10 mouse cellular contexts compared by ENCODE assay signal in the genomic region with DNA sequence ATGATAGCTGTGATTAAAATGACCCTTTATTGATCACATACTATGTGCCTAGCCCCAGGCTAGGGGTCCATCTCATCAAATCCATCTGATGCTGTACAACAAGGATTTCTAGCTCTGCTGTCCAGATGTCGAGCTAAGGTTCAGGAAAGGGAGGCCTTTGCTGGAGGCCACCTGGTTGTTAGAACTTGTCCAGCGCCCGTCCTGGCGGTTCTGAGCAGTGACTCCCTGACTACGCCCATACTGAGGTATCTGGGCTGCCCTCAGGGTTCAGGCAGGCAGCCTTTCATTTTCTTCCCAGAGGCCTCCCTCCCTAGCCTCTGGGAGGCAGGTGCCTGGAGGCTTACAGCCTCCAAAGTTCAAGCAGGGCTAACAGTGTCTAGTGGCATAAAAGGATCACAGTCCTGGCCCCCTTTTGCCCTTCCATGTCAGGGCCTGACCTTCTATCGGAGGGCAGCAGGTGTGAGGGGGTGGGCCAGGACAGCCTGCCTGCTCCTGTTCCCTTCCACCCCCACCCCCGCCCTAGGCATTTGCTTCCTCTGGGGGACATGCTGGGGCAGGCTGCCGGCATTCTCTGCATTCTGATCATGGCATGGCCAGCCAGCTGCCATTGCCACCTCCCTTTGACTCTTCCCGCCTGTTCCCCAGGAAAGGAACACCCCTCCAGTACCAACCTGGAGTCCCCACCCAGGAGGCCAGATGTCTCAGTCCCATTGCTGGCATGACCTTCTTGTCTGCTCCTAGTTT. TPM values are rescaled to one million over a fixed set of nuclear protein-coding genes. Genes with fewer than 3 reads are reported as not detected.
DNase-seq lines count a peak whose midpoint lies in the region; ATAC-seq lines count a peak whose summit lies in the region.
"Had no signal": no experiment of that assay in that cellular context is flagged by ENCODE, and none has a peak within 500 bp of the region (broad histone marks: within the 10 kb centered on the region; RNA-seq: fewer than 3 reads in every experiment).

No protein-coding gene starts in this region.

- no peak overlapping the region for H3K27ac ChIP-seq in forebrain, embryonic 13.5 days
- H3K27ac ChIP-seq in limb, embryonic 12.5 days: peak overlapping the region; percentile 56; the same call in 1 of the 2 replicates
- H3K27ac ChIP-seq in stomach, embryonic 15.5 days: peak overlapping the region; percentile 100

- H3K27me3 ChIP-seq in megakaryocyte, embryonic 14.5 days (replicated peaks): no peaks in the 10 kb centered on the region
- no peaks in the 10 kb centered on the region for H3K27me3 ChIP-seq in forebrain, embryonic 13.5 days
- no peaks in the 10 kb centered on the region for H3K27me3 ChIP-seq in limb, embryonic 12.5 days
- H3K27me3 ChIP-seq in stomach, embryonic 15.5 days (replicated peaks): no peaks in the 10 kb centered on the region

- ATAC-seq in megakaryocyte, adult 5-6 weeks (ENCODE audit: poor library complexity, severe bottlenecking): no peak
- no peak for ATAC-seq in forebrain, embryonic 13.5 days
- no peak for ATAC-seq in limb, embryonic 12.5 days (ENCODE audit: insufficient number of reproducible peaks, insufficient read depth, low FRiP score, low TSS enrichment, low read depth)
- no peak for ATAC-seq in stomach, embryonic 15.5 days (ENCODE audit: insufficient read depth, low FRiP score, low read depth)

- H3K4me3 ChIP-seq in megakaryocyte, embryonic 14.5 days (replicated peaks): peak overlapping the region; percentile 59
- no peak overlapping the region for H3K4me3 ChIP-seq in forebrain, embryonic 13.5 days
- H3K4me3 ChIP-seq in limb, embryonic 12.5 days (replicated peaks): peak overlapping the region; percentile 4; the same call in 1 of the 2 replicates
- no peak overlapping the region for H3K4me3 ChIP-seq in stomach, embryonic 15.5 days (replicated peaks)

- H3K36me3 ChIP-seq in megakaryocyte, embryonic 14.5 days (replicated peaks; ENCODE audit: low read length): peaks cover 62% of the 10 kb centered on the region
- peaks cover 40% of the 10 kb centered on the region for H3K36me3 ChIP-seq in forebrain, embryonic 13.5 days (ENCODE audit: poor library complexity, severe bottlenecking)
- peaks cover 38% of the 10 kb centered on the region for H3K36me3 ChIP-seq in limb, embryonic 12.5 days
- H3K36me3 ChIP-seq in stomach, embryonic 15.5 days: peaks cover 19% of the 10 kb centered on the region

- H3K9me3 ChIP-seq in megakaryocyte, embryonic 14.5 days: no peaks in the 10 kb centered on the region
- no peaks in the 10 kb centered on the region for H3K9me3 ChIP-seq in forebrain, embryonic 13.5 days (replicated peaks)
- no peaks in the 10 kb centered on the region for H3K9me3 ChIP-seq in limb, embryonic 12.5 days
- no peaks in the 10 kb centered on the region for H3K9me3 ChIP-seq in stomach, embryonic 15.5 days

- peaks cover 95% of the 10 kb centered on the region for H3K4me1 ChIP-seq in megakaryocyte, embryonic 14.5 days
- H3K4me1 ChIP-seq in forebrain, embryonic 13.5 days: peaks cover 53% of the 10 kb centered on the region
- peaks cover 53% of the 10 kb centered on the region for H3K4me1 ChIP-seq in limb, embryonic 12.5 days (replicated peaks)
- H3K4me1 ChIP-seq in stomach, embryonic 15.5 days: peaks cover 51% of the 10 kb centered on the region

- 0 out of 2 replicates have a peak overlapping the region, but pooled peaks have one; percentile 1 for H3K4me2 ChIP-seq in forebrain, embryonic 13.5 days
- H3K4me2 ChIP-seq in limb, embryonic 12.5 days: peak overlapping the region; percentile 19; the same call in 1 of the 2 replicates
- H3K4me2 ChIP-seq in stomach, embryonic 15.5 days: no peak overlapping the region

- H3K9ac ChIP-seq in forebrain, embryonic 13.5 days: peak overlapping the region; percentile 38
- H3K9ac ChIP-seq in limb, embryonic 12.5 days (replicated peaks): no peak overlapping the region
- H3K9ac ChIP-seq in stomach, embryonic 15.5 days: peak overlapping the region; percentile 34; the same call in 1 of the 2 replicates

- WGBS in forebrain, embryonic 13.5 days: 65% methylated on average over 9 of the region's 9 CpGs
- 35% methylated on average over 9 of the region's 9 CpGs for WGBS in limb, embryonic 12.5 days
- WGBS in stomach, embryonic 15.5 days: 47% methylated on average over 9 of the region's 9 CpGs

- no peak for DNase-seq in adipocyte (ENCODE audit: low spot score)
- DNase-seq in cerebellum, postnatal 4 days (ENCODE audit: low spot score in 2 of 2): no peak
- no peak for DNase-seq in natural killer cell, adult 2 months (ENCODE audit: low spot score in 2 of 2)
- DNase-seq: adrenal gland, adult 8-10 months had no signal

RNA-seq across cellular contexts. Expression of a gene that starts 8.2 kb away (rescaled TPM):
- 290 and 655 TPM in 2 replicates for polyA plus RNA-seq in megakaryocyte, embryonic 14.5 days (2012; ENCODE audit: insufficient read depth, low replicate concordance)
- 166 and 174 TPM in 2 replicates for total RNA-seq in megakaryocyte, adult 5-6 weeks (2015)
- total RNA-seq in megakaryocyte, adult 5-6 weeks (2017): 55.5 and 84.2 TPM in 2 replicates
- polyA plus RNA-seq in forebrain, embryonic 13.5 days (2015; fragmentation: Nextera tagmentation; extraction: Ambion mirVana): 45.9 and 47.0 TPM in 2 replicates
- 34.9 and 38.7 TPM in 2 replicates for polyA plus RNA-seq in limb, embryonic 12.5 days (2016; fragmentation: Nextera tagmentation; extraction: Ambion mirVana)
- 33.8 and 36.4 TPM in 2 replicates for polyA plus RNA-seq in stomach, embryonic 15.5 days (2015; fragmentation: Nextera tagmentation; extraction: Ambion mirVana)

RNA-seq across cellular contexts. Expression of a gene that starts 22.1 kb away (rescaled TPM):
- 19.1 TPM in 1 of 2 replicates, not detected in the other for polyA plus RNA-seq in megakaryocyte, embryonic 14.5 days (2012; ENCODE audit: insufficient read depth, low replicate concordance)
- total RNA-seq in megakaryocyte, adult 5-6 weeks (2015): 7.7 and 15.9 TPM in 2 replicates
- 7.7 and 14.6 TPM in 2 replicates for total RNA-seq in megakaryocyte, adult 5-6 weeks (2017)
- polyA plus RNA-seq in forebrain, embryonic 13.5 days (2015; fragmentation: Nextera tagmentation; extraction: Ambion mirVana): 513 and 525 TPM in 2 replicates
- 288 and 295 TPM in 2 replicates for polyA plus RNA-seq in limb, embryonic 12.5 days (2016; fragmentation: Nextera tagmentation; extraction: Ambion mirVana)
- polyA plus RNA-seq in stomach, embryonic 15.5 days (2015; fragmentation: Nextera tagmentation; extraction: Ambion mirVana): 201 and 215 TPM in 2 replicates

RNA-seq across cellular contexts. Expression of a gene that starts 25.2 kb away (rescaled TPM):
- polyA plus RNA-seq in megakaryocyte, embryonic 14.5 days (2012; ENCODE audit: insufficient read depth, low replicate concordance): 44.8 and 66.8 TPM in 2 replicates
- 4.9 and 6.5 TPM in 2 replicates for total RNA-seq in megakaryocyte, adult 5-6 weeks (2015)
- 2.6 and 5.3 TPM in 2 replicates for total RNA-seq in megakaryocyte, adult 5-6 weeks (2017)
- polyA plus RNA-seq in forebrain, embryonic 13.5 days (2015; fragmentation: Nextera tagmentation; extraction: Ambion mirVana): 5.5 and 5.8 TPM in 2 replicates
- polyA plus RNA-seq in limb, embryonic 12.5 days (2016; fragmentation: Nextera tagmentation; extraction: Ambion mirVana): 22.3 and 24.3 TPM in 2 replicates
- polyA plus RNA-seq in stomach, embryonic 15.5 days (2015; fragmentation: Nextera tagmentation; extraction: Ambion mirVana): 13.0 and 17.6 TPM in 2 replicates

RNA-seq across cellular contexts. Expression of a gene that starts 25.5 kb away (rescaled TPM):
- polyA plus RNA-seq in megakaryocyte, embryonic 14.5 days (2012; ENCODE audit: insufficient read depth, low replicate concordance): 0.17 TPM in 1 of 2 replicates, not detected in the other
- total RNA-seq in megakaryocyte, adult 5-6 weeks (2015): not detected in 2 replicates
- total RNA-seq in megakaryocyte, adult 5-6 weeks (2017): not detected in 2 replicates
- 0.93 and 1.6 TPM in 2 replicates for polyA plus RNA-seq in forebrain, embryonic 13.5 days (2015; fragmentation: Nextera tagmentation; extraction: Ambion mirVana)
- polyA plus RNA-seq in limb, embryonic 12.5 days (2016; fragmentation: Nextera tagmentation; extraction: Ambion mirVana): 0.66 and 0.86 TPM in 2 replicates
- 0.41 and 0.49 TPM in 2 replicates for polyA plus RNA-seq in stomach, embryonic 15.5 days (2015; fragmentation: Nextera tagmentation; extraction: Ambion mirVana)
- total RNA-seq: adrenal gland, adult 8-10 months; hematopoietic stem cell, adult 5-6 weeks had no signal

RNA-seq across cellular contexts. Expression of a gene that starts 30.2 kb away (rescaled TPM):
- polyA plus RNA-seq in megakaryocyte, embryonic 14.5 days (2012; ENCODE audit: insufficient read depth, low replicate concordance): 0.16 TPM in 1 of 2 replicates, not detected in the other
- not detected in 2 replicates for total RNA-seq in megakaryocyte, adult 5-6 weeks (2015)
- total RNA-seq in megakaryocyte, adult 5-6 weeks (2017): not detected in 2 replicates
- polyA plus RNA-seq in forebrain, embryonic 13.5 days (2015; fragmentation: Nextera tagmentation; extraction: Ambion mirVana): 14.1 and 16.4 TPM in 2 replicates
- 1.1 and 1.3 TPM in 2 replicates for polyA plus RNA-seq in limb, embryonic 12.5 days (2016; fragmentation: Nextera tagmentation; extraction: Ambion mirVana)
- polyA plus RNA-seq in stomach, embryonic 15.5 days (2015; fragmentation: Nextera tagmentation; extraction: Ambion mirVana): 1.4 and 1.6 TPM in 2 replicates
- total RNA-seq: hematopoietic stem cell, adult 5-6 weeks had no signal

Comparison
In these comparisons a context has a peak if more than half of its experiments do, and no peak if none do; other contexts are left out.
1. H3K4me3 ChIP-seq: peak in megakaryocyte, embryonic 14.5 days (single experiment) and limb, embryonic 12.5 days (single experiment); none in forebrain, embryonic 13.5 days (single experiment) and stomach, embryonic 15.5 days (single experiment).
2. RNA of a gene that starts 22.1 kb away (polyA plus RNA-seq): 513 to 525 TPM in forebrain, embryonic 13.5 days, 288 to 295 TPM in limb, embryonic 12.5 days and 201 to 215 TPM in stomach, embryonic 15.5 days; 19.1 TPM in megakaryocyte, embryonic 14.5 days; every median in the first group is over 10 times any median in the second.